In the genomic region with DNA sequence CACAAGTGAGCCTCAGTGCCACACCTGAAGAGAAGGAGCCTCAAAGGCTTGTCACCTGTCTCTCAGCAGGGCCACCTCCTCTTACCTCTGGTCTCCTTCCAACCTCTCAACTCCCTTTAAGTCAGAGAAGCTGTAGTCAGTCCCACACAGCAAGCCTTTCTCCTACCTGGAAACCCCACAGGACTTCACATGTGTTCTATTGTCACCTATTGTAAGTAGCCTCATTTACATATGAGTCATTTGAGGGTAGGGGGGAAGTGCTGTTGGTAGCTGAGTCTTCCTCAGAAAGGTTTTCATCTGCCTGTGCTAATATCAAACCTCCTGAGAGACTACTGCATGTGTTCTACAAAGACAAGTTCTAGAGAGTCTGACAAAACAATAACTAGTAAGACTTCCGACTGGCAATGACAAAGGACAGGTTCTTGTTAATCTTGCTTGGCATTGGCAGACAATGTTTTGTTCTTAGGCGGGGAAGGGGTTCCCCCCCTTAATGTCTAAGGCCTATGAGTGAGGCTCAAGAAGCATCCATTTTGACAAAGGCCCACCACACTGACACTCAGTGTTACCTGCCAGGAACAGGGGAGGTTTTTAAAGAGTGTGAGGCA, we compare ENCODE assay signal across 10 mouse cellular contexts. TPM values are rescaled to one million over a fixed set of nuclear protein-coding genes. Genes with fewer than 3 reads are reported as not detected.
DNase-seq lines count a peak whose midpoint lies in the region; ATAC-seq and TF ChIP-seq lines count a peak whose summit lies in the region.
"Had no signal": no experiment of that assay in that cellular context is flagged by ENCODE, and none has a peak within 500 bp of the region (broad histone marks: within the 10 kb centered on the region; RNA-seq: fewer than 3 reads in every experiment).

No protein-coding gene starts in this region.

- no peaks in the 10 kb centered on the region for H3K27me3 ChIP-seq in lung, embryonic 16.5 days (ENCODE audit: control insufficient read depth, insufficient read depth, low read depth, low read length)
- H3K27me3 ChIP-seq in lung, postnatal 0 days (replicated peaks; ENCODE audit: insufficient read depth, low read length), result no peaks in the 10 kb centered on the region
- H3K27me3 ChIP-seq in neural tube, embryonic 13.5 days, result no peaks in the 10 kb centered on the region

- whole genome bisulfite sequencing in lung, embryonic 16.5 days, result 67% methylated on average over 2 of the region's 2 CpGs
- WGBS in lung, postnatal 0 days, result 58% methylated on average over 2 of the region's 2 CpGs
- WGBS in neural tube, embryonic 13.5 days, result 54% methylated on average over 2 of the region's 2 CpGs

- no peak for DNase-seq in lung, postnatal 0 days (ENCODE audit: low spot score)
- DNase-seq in c-Kit-positive CD71-positive TER-119-negative erythroid progenitor cells, embryonic 14.5 days (ENCODE audit: low read depth), result peak; percentile 23
- DNase-seq in urinary bladder, postnatal 4 days (ENCODE audit: low spot score in 2 of 2), result no peak
- DNase-seq in kidney, adult 9 months, result no peak
- no peak for DNase-seq in cerebellum, adult 9-11 months
- DNase-seq: adrenal gland, postnatal 25 days; gastrocnemius, postnatal 25 days had no signal

- H3K4me3 ChIP-seq in lung, embryonic 16.5 days (ENCODE audit: low read length), result no peak overlapping the region
- no peak overlapping the region for H3K4me3 ChIP-seq in lung, postnatal 0 days (ENCODE audit: low read depth, low read length)
- H3K4me3 ChIP-seq in neural tube, embryonic 13.5 days, result peak overlapping the region; percentile 7; the same call in 1 of the 2 replicates

- H3K4me2 ChIP-seq in lung, embryonic 16.5 days (ENCODE audit: low read depth, low read length), result 0 out of 2 replicates have a peak overlapping the region, but pooled peaks have one; percentile 27
- H3K4me2 ChIP-seq in lung, postnatal 0 days (replicated peaks; ENCODE audit: low read depth, low read length), result no peak overlapping the region
- H3K4me2 ChIP-seq in neural tube, embryonic 13.5 days, result peak overlapping the region; percentile 79

- peaks cover 25% of the 10 kb centered on the region for H3K4me1 ChIP-seq in lung, embryonic 16.5 days (replicated peaks; ENCODE audit: control insufficient read depth, insufficient read depth, low read length)
- H3K4me1 ChIP-seq in lung, postnatal 0 days (ENCODE audit: insufficient read depth, low read depth, low read length), result no peaks in the 10 kb centered on the region; the same call in 1 of the 2 replicates
- H3K4me1 ChIP-seq in neural tube, embryonic 13.5 days (replicated peaks), result peaks cover 36% of the 10 kb centered on the region

- no peak for TF ChIP-seq CTCF in lung, postnatal 0 days (IDR thresholded peaks at IDR 0.05)

- no peaks in the 10 kb centered on the region for H3K9me3 ChIP-seq in lung, embryonic 16.5 days (ENCODE audit: control insufficient read depth, low read length)
- no peaks in the 10 kb centered on the region for H3K9me3 ChIP-seq in lung, postnatal 0 days (ENCODE audit: low read length)
- no peaks in the 10 kb centered on the region for H3K9me3 ChIP-seq in neural tube, embryonic 13.5 days

- TF ChIP-seq EP300 in lung, postnatal 0 days (IDR thresholded peaks at IDR 0.05), result no peak

- H3K9ac ChIP-seq in lung, embryonic 16.5 days (ENCODE audit: low read length), result peak overlapping the region; percentile 24; the same call in 1 of the 2 replicates
- no peak overlapping the region for H3K9ac ChIP-seq in lung, postnatal 0 days (replicated peaks; ENCODE audit: low read depth)
- peak overlapping the region; percentile 51; the same call in 1 of the 2 replicates for H3K9ac ChIP-seq in neural tube, embryonic 13.5 days

- H3K36me3 ChIP-seq in lung, embryonic 16.5 days (ENCODE audit: control insufficient read depth, insufficient read depth, low read length), result no peaks in the 10 kb centered on the region
- no peaks in the 10 kb centered on the region for H3K36me3 ChIP-seq in lung, postnatal 0 days (ENCODE audit: insufficient read depth, low read length)
- peaks cover 10% of the 10 kb centered on the region; the same call in 1 of the 2 replicates for H3K36me3 ChIP-seq in neural tube, embryonic 13.5 days

- ATAC-seq in lung, embryonic 16.5 days (ENCODE audit: low read depth), result no peak
- ATAC-seq in lung, postnatal 0 days, result no peak
- peak; percentile 27 for ATAC-seq in inflammation-experienced regulatory T-cells, adult 6 months
- no peak for ATAC-seq in neural tube, embryonic 13.5 days (ENCODE audit: low read depth)

- H3K27ac ChIP-seq in lung, embryonic 16.5 days (ENCODE audit: low read length), result no peak overlapping the region
- H3K27ac ChIP-seq in lung, postnatal 0 days (ENCODE audit: low read length), result no peak overlapping the region
- H3K27ac ChIP-seq in neural tube, embryonic 13.5 days (replicated peaks), result no peak overlapping the region

RNA-seq across cellular contexts. Expression of gene Amfr, which starts 2.4 kb away (rescaled TPM):
- polyA plus RNA-seq in lung, embryonic 16.5 days (2015; fragmentation: Nextera tagmentation; extraction: Ambion mirVana), result 31.0 and 35.0 TPM in 2 replicates
- 57.4 and 61.6 TPM in 2 replicates for polyA plus RNA-seq in lung, postnatal 0 days (2015; fragmentation: Nextera tagmentation; extraction: Ambion mirVana)
- 10 to 100 TPM; 20.3 to 38.5 (median 38.0) TPM for polyA plus RNA-seq in inflammation-experienced regulatory T-cells, adult 6 months (2017; shearing (Covaris generic))
- 67.1 and 74.4 TPM in 2 replicates for polyA plus RNA-seq in neural tube, embryonic 13.5 days (2015; fragmentation: Nextera tagmentation; extraction: Ambion mirVana)

RNA-seq across cellular contexts. Expression of gene Nudt21, which starts 26.6 kb away (rescaled TPM):
- polyA plus RNA-seq in lung, embryonic 16.5 days (2015; fragmentation: Nextera tagmentation; extraction: Ambion mirVana), result 97.5 and 104 TPM in 2 replicates
- 53.9 and 55.0 TPM in 2 replicates for polyA plus RNA-seq in lung, postnatal 0 days (2015; fragmentation: Nextera tagmentation; extraction: Ambion mirVana)
- polyA plus RNA-seq in inflammation-experienced regulatory T-cells, adult 6 months (2017; shearing (Covaris generic)), result 100 to 1,000 TPM in 1 of 3 experiments, 10 to 100 TPM in 2; 60.1 to 163 (median 82.0) TPM
- polyA plus RNA-seq in neural tube, embryonic 13.5 days (2015; fragmentation: Nextera tagmentation; extraction: Ambion mirVana), result 96.6 and 98.6 TPM in 2 replicates

RNA-seq across cellular contexts. Expression of gene Ogfod1, which starts 26.8 kb away (rescaled TPM):
- 10.7 and 12.0 TPM in 2 replicates for polyA plus RNA-seq in lung, embryonic 16.5 days (2015; fragmentation: Nextera tagmentation; extraction: Ambion mirVana)
- polyA plus RNA-seq in lung, postnatal 0 days (2015; fragmentation: Nextera tagmentation; extraction: Ambion mirVana), result 6.1 and 7.0 TPM in 2 replicates
- 10 to 100 TPM; 16.7 to 23.2 (median 22.4) TPM for polyA plus RNA-seq in inflammation-experienced regulatory T-cells, adult 6 months (2017; shearing (Covaris generic))
- polyA plus RNA-seq in neural tube, embryonic 13.5 days (2015; fragmentation: Nextera tagmentation; extraction: Ambion mirVana), result 12.8 and 14.2 TPM in 2 replicates
